Mouse (Mus musculus) lung, embryonic 16.5 days (tissue): Measurements from ENCODE around the gene Glyctk. TPM values are rescaled to one million over a fixed set of nuclear protein-coding genes. Genes with fewer than 3 reads are reported as not detected.

ENCODE experiments used
- ATAC-seq: fragments of 200-750 bp; cut with Nextera tagmentation; 2 replicates; pipeline ENCODE4 v1.8.0; 2017; ENCODE audit warnings: low read depth, mild to moderate bottlenecking, moderate library complexity
- H3K27ac ChIP-seq: fragments of 300-500 bp; sonication (generic); 2 replicates; pipeline ENCODE4 v1.5.1; 2014; ENCODE audit warnings: mild to moderate bottlenecking, control low read depth, low read length
- H3K27me3 ChIP-seq: fragments of 300-500 bp; sonication (generic); 2 replicates; pipeline ENCODE4 v1.6.1; 2014; ENCODE audit warnings: low read depth, low read length, mixed read lengths; ENCODE audit not compliant: control insufficient read depth, insufficient read depth
- H3K36me3 ChIP-seq: fragments of 300-500 bp; sonication (generic); 2 replicates; pipeline ENCODE4 v1.6.1; 2014; ENCODE audit warnings: low read length; ENCODE audit not compliant: control insufficient read depth, insufficient read depth
- H3K4me1 ChIP-seq: fragments of 300-500 bp; sonication (generic); replicated peaks from 2 replicates; pipeline ENCODE4 v1.6.1; 2014; ENCODE audit warnings: low read length, mixed read lengths; ENCODE audit not compliant: control insufficient read depth, insufficient read depth
- H3K4me2 ChIP-seq: fragments of 300-500 bp; sonication (generic); 2 replicates; pipeline ENCODE4 v1.6.1; 2014; ENCODE audit warnings: low read depth, low read length, control low read depth
- H3K4me3 ChIP-seq: fragments of 300-500 bp; sonication (generic); 2 replicates; pipeline ENCODE4 v1.5.1; 2014; ENCODE audit warnings: mild to moderate bottlenecking, low read length, control low read depth
- H3K9ac ChIP-seq: fragments of 300-500 bp; sonication (generic); 2 replicates; pipeline ENCODE4 v1.6.1; 2014; ENCODE audit warnings: low read length, control low read depth
- H3K9me3 ChIP-seq: fragments of 300-500 bp; sonication (generic); 2 replicates; pipeline ENCODE4 v1.6.1; 2016; ENCODE audit warnings: low read length; ENCODE audit not compliant: control insufficient read depth
- WGBS: fragments of 180-500 bp; shearing (Covaris S2); extraction: QIAGEN DNeasy Blood & Tissue Kit; methylation state at CpG from one replicate; pipeline ENCODE4 v1.1.7; 2014; 5-methylcytosine and 5-hydroxymethylcytosine counted together
- polyA plus RNA-seq: library from polyadenylated mRNA; unstranded; fragments of >200 nt; fragmentation: Nextera tagmentation; extraction: Ambion mirVana; gene quantifications from 2 replicates; pipeline ENCODE4 v1.2.1, GENCODE M21; 2015

Glyctk gene
- 1.4 and 1.9 TPM in 2 replicates for polyA plus RNA-seq

DNA sequence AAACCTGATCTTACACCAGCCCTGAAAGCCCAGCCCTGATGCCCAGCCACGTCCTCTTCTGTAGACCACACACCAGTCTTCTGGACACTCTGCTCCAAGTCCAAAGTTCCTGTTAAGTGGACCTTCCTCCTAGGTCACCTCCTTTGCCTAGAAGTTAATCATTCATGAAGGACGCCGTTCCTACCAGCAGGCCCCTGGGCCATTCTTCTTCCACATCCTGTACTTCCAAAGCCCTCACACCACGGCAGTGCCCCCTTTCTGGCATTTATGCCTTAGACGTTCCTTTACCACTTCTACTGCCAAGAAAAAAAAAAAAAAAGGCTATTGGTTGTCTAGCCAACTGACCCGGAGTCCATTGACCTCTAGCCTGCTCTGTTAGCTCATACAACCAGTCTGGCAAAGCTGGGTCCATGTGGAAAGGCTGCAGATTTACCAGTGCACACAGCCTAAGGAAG, at the start of gene Glyctk:
Glyctk (minus strand) TSS at position 102 of the 455 bp plus-strand sequence.
- no peak within 1 kb of the TSS for H3K27ac ChIP-seq
- WGBS = 69% methylated on average over 6 of the region's 6 CpGs

DNA sequence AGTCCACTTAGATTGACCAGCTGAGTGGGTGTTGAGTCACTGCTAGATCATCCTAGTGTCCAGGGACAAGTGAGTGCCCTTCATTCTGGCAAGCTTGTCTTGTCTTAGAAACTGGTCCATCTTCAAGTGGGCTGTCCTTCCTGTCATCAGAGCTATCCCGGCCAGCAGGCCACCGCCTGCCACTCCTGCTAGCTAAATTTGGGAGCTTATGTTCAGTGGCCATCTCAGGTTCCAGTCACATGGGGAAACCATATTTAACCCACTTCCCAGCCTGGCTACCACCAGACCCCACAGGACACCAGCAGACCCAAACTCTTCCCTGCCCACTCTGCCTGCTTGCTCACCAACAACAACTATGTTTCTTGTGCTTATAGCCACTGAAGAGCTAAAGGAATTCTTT, 48.6 kb upstream of the Glyctk start:
- ATAC-seq = no peak
- Histone ChIP-seq H3K9ac (no peak overlapping the region), H3K4me2 (no peak overlapping the region), H3K4me1 (peaks cover 27% of the 10 kb centered on the region), H3K4me3 (no peak overlapping the region), H3K9me3 (no peaks in the 10 kb centered on the region), H3K27ac (no peak overlapping the region), H3K36me3 (no peaks in the 10 kb centered on the region), H3K27me3 (no peaks in the 10 kb centered on the region)
- 64% methylated on average over 2 of the region's 2 CpGs for WGBS

More for the DNA sequence above, at the start of gene Glyctk:
- Histone ChIP-seq H3K9me3 (no peaks in the 10 kb centered on the region), H3K27me3 (no peaks in the 10 kb centered on the region), H3K4me2 (no peak within 1 kb of the TSS), H3K4me3 (no peak within 1 kb of the TSS), H3K36me3 (no peaks in the 10 kb centered on the region), H3K9ac (no peak within 1 kb of the TSS), H3K4me1 (0 out of 2 replicates have a peak, but pooled peaks cover 3% of the 10 kb centered on the region)
- no peak for ATAC-seq

DNA sequence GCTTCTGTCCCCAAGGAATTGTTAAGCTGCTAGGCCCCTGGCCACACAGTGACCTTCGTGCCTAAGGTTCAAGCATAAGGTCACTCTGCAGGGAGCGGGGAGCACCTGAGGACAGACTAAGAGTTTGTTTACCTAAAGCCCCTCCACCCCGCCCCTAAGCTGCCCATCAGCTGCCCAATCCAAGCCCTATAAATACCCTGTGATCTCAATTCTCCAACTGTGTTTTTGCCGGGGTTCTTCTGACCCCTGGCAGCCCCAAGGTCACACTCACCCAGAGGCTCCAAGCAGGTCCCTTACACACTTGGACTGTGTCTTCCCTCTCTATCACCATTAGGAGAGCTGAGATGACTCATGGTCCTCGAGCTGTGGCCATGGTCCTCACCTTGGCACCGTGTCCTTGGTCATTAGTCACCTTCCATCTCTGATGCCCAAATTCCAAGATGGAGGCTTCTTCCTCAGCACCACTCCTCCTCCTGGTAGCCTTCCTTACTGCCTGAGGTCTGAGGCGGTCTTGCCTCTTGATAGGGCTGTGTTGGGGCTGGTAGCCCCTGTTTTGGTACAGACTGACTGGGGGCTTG, 47.9 kb upstream of the Glyctk start:
- Histone ChIP-seq H3K4me1 (peaks cover 20% of the 10 kb centered on the region), H3K9ac (no peak overlapping the region), H3K4me2 (no peak overlapping the region), H3K4me3 (no peak overlapping the region), H3K36me3 (no peaks in the 10 kb centered on the region), H3K9me3 (no peaks in the 10 kb centered on the region), H3K27ac (no peak overlapping the region), H3K27me3 (no peaks in the 10 kb centered on the region)
- WGBS = 68% methylated on average over 7 of the region's 7 CpGs
- no peak for ATAC-seq

DNA sequence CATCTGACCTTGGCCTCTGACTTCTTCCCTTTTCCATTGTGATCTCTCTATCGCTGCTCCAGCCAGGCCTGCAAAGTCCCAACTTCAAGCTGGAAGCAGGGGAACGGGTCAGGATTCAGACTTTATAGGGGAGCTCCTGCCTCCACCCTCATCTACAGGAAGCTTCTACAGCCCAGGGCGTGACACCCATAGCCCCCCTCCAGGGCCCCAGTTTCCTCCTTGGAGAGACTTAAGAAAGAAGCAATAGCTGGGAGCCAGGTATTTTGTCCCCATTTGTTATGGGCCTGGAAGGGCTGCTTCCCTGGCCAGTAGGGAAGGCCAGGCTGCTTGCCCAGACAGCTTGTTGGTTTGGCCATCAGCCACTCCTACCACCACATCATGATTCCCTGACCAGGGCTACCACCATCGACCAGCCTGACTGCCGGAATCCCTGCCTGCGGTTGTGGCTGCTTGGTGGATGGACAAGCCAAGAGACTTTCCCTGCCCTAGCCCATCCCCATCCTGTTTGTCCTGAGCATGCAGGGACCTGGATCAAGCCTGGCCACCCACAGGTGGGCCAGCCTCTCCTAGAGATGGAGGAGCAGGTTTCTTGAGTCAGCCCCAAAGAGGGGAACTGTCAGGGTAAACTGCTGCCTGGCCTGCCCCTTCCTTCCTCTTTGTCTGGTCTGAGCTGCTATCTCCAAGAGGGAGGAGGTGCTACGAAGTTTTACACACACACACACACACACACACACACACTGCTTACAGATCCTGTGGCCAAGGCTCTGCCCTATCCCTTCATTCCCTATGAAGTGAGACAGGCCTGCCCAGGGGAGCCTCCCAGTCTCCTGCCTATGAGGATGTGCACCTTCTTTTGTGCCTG, 46.3 kb upstream of the Glyctk start:
- Histone ChIP-seq H3K4me1 (peaks cover 27% of the 10 kb centered on the region), H3K9me3 (no peaks in the 10 kb centered on the region), H3K4me3 (peak overlapping the region; percentile 0; the same call in 1 of the 2 replicates), H3K4me2 (peak overlapping the region; percentile 66), H3K27me3 (no peaks in the 10 kb centered on the region), H3K9ac (no peak overlapping the region; the same call in 1 of the 2 replicates), H3K36me3 (no peaks in the 10 kb centered on the region), H3K27ac (no peak overlapping the region)
- WGBS = 49% methylated on average over 7 of the region's 7 CpGs
- ATAC-seq = no peak

DNA sequence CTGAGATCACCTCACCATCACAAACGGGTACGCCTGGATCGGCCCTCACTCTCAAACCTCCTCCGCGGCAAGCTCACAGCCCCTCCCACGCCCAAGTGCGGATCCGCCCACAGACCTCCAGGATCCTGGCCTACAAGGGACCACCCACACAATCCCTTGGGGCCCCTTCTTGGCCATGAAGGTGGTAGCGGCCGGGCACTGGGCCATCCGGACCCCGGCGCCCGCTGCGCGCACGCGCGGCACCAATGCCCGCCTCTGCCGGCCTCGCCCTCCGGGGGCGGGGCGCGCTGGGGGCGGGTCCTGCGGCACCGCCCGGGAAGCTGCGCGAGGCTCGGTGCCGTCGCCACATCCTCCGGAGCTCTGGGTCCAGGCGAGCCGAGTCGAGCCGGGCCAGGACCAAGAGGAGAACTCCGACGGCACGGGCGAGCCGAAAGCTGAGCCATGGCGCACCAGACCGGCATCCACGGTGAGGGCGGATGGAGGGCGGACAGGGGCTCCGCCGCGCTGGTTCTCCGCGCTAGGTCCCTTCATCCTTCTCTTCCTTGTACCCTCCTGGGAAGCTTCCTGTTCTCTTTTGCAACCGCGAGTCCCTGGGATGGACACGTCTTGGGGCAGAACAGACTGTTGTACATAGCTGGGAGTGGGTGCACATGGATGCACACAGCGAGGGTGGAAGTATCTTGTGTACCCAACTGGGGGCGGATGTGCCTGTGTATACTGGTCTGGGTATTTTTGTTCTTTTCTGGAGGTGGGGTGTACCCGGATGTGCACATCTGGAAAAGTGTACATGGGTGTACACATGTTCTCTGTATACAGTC, 45.1 kb upstream of the Glyctk start, which contains the start of gene Twf2:
Twf2 (plus strand) TSS at position 290 of the 818 bp plus-strand sequence.
- Histone ChIP-seq H3K27me3 (no peaks in the 10 kb centered on the region), H3K4me2 (peak within 1 kb of the TSS; percentile 66), H3K4me1 (peaks cover 32% of the 10 kb centered on the region), H3K27ac (peak within 1 kb of the TSS; percentile 71), H3K4me3 (peak within 1 kb of the TSS; percentile 76), H3K9me3 (no peaks in the 10 kb centered on the region), H3K36me3 (no peaks in the 10 kb centered on the region), H3K9ac (peak within 1 kb of the TSS; percentile 87)
- peak; percentile 93 for ATAC-seq
- WGBS = under 1% methylated on average over 61 of the region's 61 CpGs

DNA sequence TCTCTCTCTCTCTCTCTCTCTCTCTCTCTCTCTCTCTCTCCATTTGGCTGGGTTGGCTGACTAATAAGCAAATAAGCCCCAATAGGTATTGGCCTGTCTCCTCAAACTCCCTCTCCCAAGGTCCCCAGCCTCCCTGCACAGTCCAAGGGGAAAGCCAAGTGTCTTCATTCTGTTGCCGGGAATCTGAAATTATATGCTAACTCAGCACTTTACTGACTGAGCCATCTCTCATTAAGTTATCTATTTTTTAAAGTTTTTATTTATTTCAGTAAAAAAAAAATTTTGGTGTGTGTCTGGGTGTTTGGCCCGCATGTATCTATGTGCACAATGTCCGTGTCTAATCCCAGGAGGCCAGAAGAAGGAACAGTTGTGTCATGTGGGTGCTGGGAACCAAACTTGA, 44.0 kb upstream of the Glyctk start:
- no peak overlapping the region for H3K9ac ChIP-seq
- H3K4me3 ChIP-seq = no peak overlapping the region
- H3K4me2 ChIP-seq = no peak overlapping the region
- H3K4me1 ChIP-seq = peaks cover 32% of the 10 kb centered on the region
- no peak for ATAC-seq
- no peak overlapping the region for H3K27ac ChIP-seq
- 77% methylated on average over 3 of the region's 3 CpGs for WGBS
- no peaks in the 10 kb centered on the region for H3K27me3 ChIP-seq
- no peaks in the 10 kb centered on the region for H3K9me3 ChIP-seq
- H3K36me3 ChIP-seq = peaks cover 2% of the 10 kb centered on the region; the same call in 1 of the 2 replicates

DNA sequence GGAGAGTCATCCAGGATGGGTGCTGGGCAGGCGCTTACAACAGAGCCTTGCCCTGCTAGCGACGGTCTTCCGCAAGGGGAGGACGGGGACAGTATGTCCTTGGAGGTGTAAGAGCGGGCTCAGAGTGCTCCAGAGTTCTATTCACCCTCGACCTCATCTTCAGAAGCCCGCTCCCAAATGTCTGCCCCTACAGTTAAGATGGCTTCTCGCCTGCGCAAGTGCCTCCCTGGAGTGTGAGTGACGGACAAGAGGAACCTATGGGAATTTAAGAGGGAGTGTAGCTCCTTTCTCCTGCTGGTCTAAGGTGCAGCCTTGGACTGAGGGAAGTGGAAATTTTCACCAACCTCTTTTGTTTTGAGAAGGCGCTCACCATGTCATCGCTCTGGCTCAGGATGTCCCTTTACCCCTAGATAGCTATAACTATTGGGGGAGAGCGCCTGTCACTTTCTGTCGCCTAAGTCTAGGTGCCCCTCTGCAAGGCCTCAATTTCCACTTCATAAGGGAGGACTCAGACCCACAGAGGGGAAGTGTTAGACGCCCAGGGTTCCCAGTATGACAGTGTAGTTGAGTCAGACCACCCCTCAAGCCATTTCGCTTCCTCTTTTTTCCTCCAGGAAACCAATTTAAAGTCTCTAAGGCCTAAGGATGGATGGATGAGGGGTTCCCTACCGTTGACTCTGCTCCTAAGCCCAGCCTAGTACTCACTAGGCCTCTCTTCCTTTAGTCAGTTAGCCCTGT, 41.8 kb upstream of the Glyctk start, which contains the start of gene Ppm1m:
Ppm1m (minus strand) TSS at position 212 of the 738 bp plus-strand sequence.
- peak within 1 kb of the TSS; percentile 45 for H3K27ac ChIP-seq
- H3K4me2 ChIP-seq = peak within 1 kb of the TSS; percentile 78
- H3K9ac ChIP-seq = peak within 1 kb of the TSS; percentile 78
- peaks cover 28% of the 10 kb centered on the region for H3K4me1 ChIP-seq
- no peaks in the 10 kb centered on the region for H3K9me3 ChIP-seq
- peaks cover 15% of the 10 kb centered on the region for H3K36me3 ChIP-seq
- ATAC-seq = peak; percentile 6; the same call in 1 of the 2 replicates
- 45% methylated on average over 18 of the region's 18 CpGs for WGBS
- H3K4me3 ChIP-seq = peak within 1 kb of the TSS; percentile 65
- no peaks in the 10 kb centered on the region for H3K27me3 ChIP-seq

DNA sequence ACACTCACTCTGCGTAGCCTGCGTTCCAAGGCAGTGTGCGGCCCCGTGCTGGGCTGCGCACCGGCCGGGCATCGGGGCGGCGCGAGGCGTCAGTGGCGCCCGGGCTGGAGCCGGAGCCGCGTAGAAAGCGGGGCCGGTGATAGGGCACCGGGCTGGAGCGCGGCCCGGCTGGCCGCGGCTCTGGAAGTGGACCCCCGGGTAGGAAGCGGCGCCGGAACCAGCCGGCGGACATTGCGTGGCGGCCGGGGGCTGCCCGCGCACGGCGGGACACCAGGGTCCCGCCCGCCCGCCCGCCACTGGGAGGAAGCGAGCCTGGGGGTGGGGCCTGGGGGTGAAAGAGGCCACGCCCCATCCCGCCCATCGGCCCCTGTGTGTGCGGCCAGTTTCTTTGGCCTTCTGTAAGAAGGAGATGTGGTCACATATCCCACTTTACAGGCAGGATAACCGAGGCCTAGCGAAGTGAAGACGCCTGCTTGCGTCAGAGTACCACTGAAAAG, 41.1 kb upstream of the Glyctk start:
- H3K4me2 ChIP-seq = peak overlapping the region; percentile 78
- peak; percentile 65 for ATAC-seq
- peak overlapping the region; percentile 65 for H3K4me3 ChIP-seq
- 2% methylated on average over 32 of the region's 51 CpGs for WGBS
- peak overlapping the region; percentile 78 for H3K9ac ChIP-seq
- H3K4me1 ChIP-seq = peaks cover 24% of the 10 kb centered on the region
- no peaks in the 10 kb centered on the region for H3K9me3 ChIP-seq
- peak overlapping the region; percentile 45 for H3K27ac ChIP-seq
- peaks cover 15% of the 10 kb centered on the region for H3K36me3 ChIP-seq
- no peaks in the 10 kb centered on the region for H3K27me3 ChIP-seq
